In genomic region chr10:61451463-61451930, GRCm38 (mm10) we compare ENCODE assay signal across 8 mouse cellular contexts. TPM values are rescaled to one million over a fixed set of nuclear protein-coding genes. Genes with fewer than 3 reads are reported as not detected.
DNase-seq lines count a peak whose midpoint lies in the region; ATAC-seq lines count a peak whose summit lies in the region.

No protein-coding gene starts in this region.

- peaks cover 23% of the 10 kb centered on the region for H3K4me1 ChIP-seq in heart, embryonic 11.5 days (ENCODE audit: control insufficient read depth, insufficient read depth, low read length)
- H3K4me1 ChIP-seq in kidney, embryonic 15.5 days = peaks cover 46% of the 10 kb centered on the region

- peak overlapping the region; percentile 84 for H3K27ac ChIP-seq in heart, embryonic 11.5 days (ENCODE audit: low read depth, low read length)
- H3K27ac ChIP-seq in kidney, embryonic 15.5 days = peak overlapping the region; percentile 81

- no peaks in the 10 kb centered on the region; the same call in 1 of the 2 replicates for H3K9me3 ChIP-seq in heart, embryonic 11.5 days (replicated peaks; ENCODE audit: control insufficient read depth, low read length)
- H3K9me3 ChIP-seq in kidney, embryonic 15.5 days (replicated peaks) = no peaks in the 10 kb centered on the region

- H3K27me3 ChIP-seq in heart, embryonic 11.5 days (ENCODE audit: control insufficient read depth, insufficient read depth, low read length) = no peaks in the 10 kb centered on the region
- no peaks in the 10 kb centered on the region for H3K27me3 ChIP-seq in kidney, embryonic 15.5 days

- H3K4me3 ChIP-seq in heart, embryonic 11.5 days (ENCODE audit: low read depth, low read length) = peak overlapping the region; percentile 92
- H3K4me3 ChIP-seq in kidney, embryonic 15.5 days (replicated peaks) = peak overlapping the region; percentile 93

- peak overlapping the region; percentile 84 for H3K4me2 ChIP-seq in heart, embryonic 11.5 days
- peak overlapping the region; percentile 76 for H3K4me2 ChIP-seq in kidney, embryonic 15.5 days

- peak; percentile 41 for DNase-seq in embryo, embryonic 10 days (ENCODE audit: low spot score)
- no peak for DNase-seq in embryo, embryonic 9.5 days (ENCODE audit: extremely low spot score)
- peak; percentile 34 for DNase-seq in c-Kit-negative CD71-positive TER-119-positive erythroid progenitor cells, embryonic 14.5 days (ENCODE audit: low read depth, low spot score)
- DNase-seq in lung, postnatal 25 days (ENCODE audit: low spot score) = peak; percentile 51
- DNase-seq in retina, embryonic 14.5 days (ENCODE audit: low spot score) = peak; percentile 27
- no peak for DNase-seq in frontal cortex, postnatal 10 days (ENCODE audit: low spot score in 2 of 2)

- H3K36me3 ChIP-seq in heart, embryonic 11.5 days (ENCODE audit: control insufficient read depth, insufficient read depth, low read length) = no peaks in the 10 kb centered on the region
- peaks cover 23% of the 10 kb centered on the region for H3K36me3 ChIP-seq in kidney, embryonic 15.5 days

- WGBS in heart, embryonic 11.5 days (ENCODE audit: insufficient replicate concordance) = 4% methylated on average over 8 of the region's 8 CpGs
- WGBS in kidney, embryonic 15.5 days = 3% methylated on average over 8 of the region's 8 CpGs

- H3K9ac ChIP-seq in heart, embryonic 11.5 days (ENCODE audit: low read depth, low read length) = peak overlapping the region; percentile 91
- peak overlapping the region; percentile 82 for H3K9ac ChIP-seq in kidney, embryonic 15.5 days

- no peak for ATAC-seq in heart, embryonic 11.5 days (replicated peaks; ENCODE audit: insufficient number of reproducible peaks, low FRiP score, low TSS enrichment)
- no peak for ATAC-seq in kidney, embryonic 15.5 days (replicated peaks; ENCODE audit: low FRiP score)

RNA-seq across cellular contexts. Expression of gene Eif4ebp2, which starts 1.0 kb away (rescaled TPM):
- 21.2 and 28.6 TPM in 2 replicates for polyA plus RNA-seq in heart, embryonic 11.5 days (2014; fragmentation: Nextera tagmentation; extraction: Ambion mirVana)
- 69.4 and 70.0 TPM in 2 replicates for polyA plus RNA-seq in kidney, embryonic 15.5 days (2015; fragmentation: Nextera tagmentation; extraction: Ambion mirVana)

RNA-seq across cellular contexts. Expression of gene Lrrc20, which starts 24.1 kb away (rescaled TPM):
- polyA plus RNA-seq in heart, embryonic 11.5 days (2014; fragmentation: Nextera tagmentation; extraction: Ambion mirVana) = 12.1 and 14.8 TPM in 2 replicates
- 8.1 and 8.4 TPM in 2 replicates for polyA plus RNA-seq in kidney, embryonic 15.5 days (2015; fragmentation: Nextera tagmentation; extraction: Ambion mirVana)

RNA-seq across cellular contexts. Expression of gene Nodal, which starts 33.7 kb away (rescaled TPM):
- polyA plus RNA-seq in heart, embryonic 11.5 days (2014; fragmentation: Nextera tagmentation; extraction: Ambion mirVana) = not detected in 2 replicates
- polyA plus RNA-seq in kidney, embryonic 15.5 days (2015; fragmentation: Nextera tagmentation; extraction: Ambion mirVana) = 0.38 and 0.42 TPM in 2 replicates

Comparison
In these comparisons a context has a peak if more than half of its experiments do, and no peak if none do; other contexts are left out.
1. DNase-seq: peak in embryo, embryonic 10 days (single experiment), c-Kit-negative CD71-positive TER-119-positive erythroid progenitor cells, embryonic 14.5 days (single experiment), lung, postnatal 25 days (single experiment) and retina, embryonic 14.5 days (single experiment); none in embryo, embryonic 9.5 days (single experiment) and frontal cortex, postnatal 10 days (0 of 2).